Mouse (Mus musculus) midbrain, embryonic 13.5 days (tissue): ENCODE measurements at regions not wholly inside any gene's neighbourhood (a gene's known extent, or its start where the extent isn't known, plus 50 kb on each side); places are given as distances from the start of the nearest gene placed in this dataset.

Source experiments
- ATAC-seq: fragments of 200-750 bp; cut with Nextera tagmentation; 2 replicates; pipeline ENCODE4 v1.8.0; 2017; ENCODE audit warnings: mild to moderate bottlenecking, moderate TSS enrichment, moderate library complexity
- H3K27ac ChIP-seq: fragments of 300-500 bp; sonication (generic); 2 replicates; pipeline ENCODE4 v1.5.1; 2015; ENCODE audit warnings: inconsistent platforms, mild to moderate bottlenecking, moderate library complexity
- H3K27me3 ChIP-seq: fragments of 300-500 bp; sonication (generic); 2 replicates; pipeline ENCODE4 v1.6.1; 2015; ENCODE audit warnings: mild to moderate bottlenecking, inconsistent platforms
- H3K36me3 ChIP-seq: fragments of 300-500 bp; sonication (generic); 2 replicates; pipeline ENCODE4 v1.6.1; 2015; ENCODE audit warnings: mild to moderate bottlenecking, inconsistent platforms
- H3K4me1 ChIP-seq: fragments of 300-500 bp; sonication (generic); replicated peaks from 2 replicates; pipeline ENCODE4 v1.6.1; 2015; ENCODE audit warnings: inconsistent platforms
- H3K4me2 ChIP-seq: fragments of 300-500 bp; sonication (generic); replicated peaks from 2 replicates; pipeline ENCODE4 v1.6.1; 2015; ENCODE audit warnings: moderate library complexity, mild to moderate bottlenecking, inconsistent platforms
- H3K4me3 ChIP-seq: fragments of 300-500 bp; sonication (generic); replicated peaks from 2 replicates; pipeline ENCODE4 v1.5.1; 2015; ENCODE audit warnings: mild to moderate bottlenecking, inconsistent platforms
- H3K9ac ChIP-seq: fragments of 300-500 bp; sonication (generic); replicated peaks from 2 replicates; pipeline ENCODE4 v1.6.1; 2015; ENCODE audit warnings: mild to moderate bottlenecking, inconsistent platforms
- H3K9me3 ChIP-seq: fragments of 300-500 bp; sonication (generic); 2 replicates; pipeline ENCODE4 v1.6.1; 2016; ENCODE audit warnings: mild to moderate bottlenecking, inconsistent platforms
- WGBS: fragments of 180-500 bp; shearing (Covaris S2); methylation state at CpG from one replicate; pipeline ENCODE4 v1.1.7; 2015; 5-methylcytosine and 5-hydroxymethylcytosine counted together

DNA sequence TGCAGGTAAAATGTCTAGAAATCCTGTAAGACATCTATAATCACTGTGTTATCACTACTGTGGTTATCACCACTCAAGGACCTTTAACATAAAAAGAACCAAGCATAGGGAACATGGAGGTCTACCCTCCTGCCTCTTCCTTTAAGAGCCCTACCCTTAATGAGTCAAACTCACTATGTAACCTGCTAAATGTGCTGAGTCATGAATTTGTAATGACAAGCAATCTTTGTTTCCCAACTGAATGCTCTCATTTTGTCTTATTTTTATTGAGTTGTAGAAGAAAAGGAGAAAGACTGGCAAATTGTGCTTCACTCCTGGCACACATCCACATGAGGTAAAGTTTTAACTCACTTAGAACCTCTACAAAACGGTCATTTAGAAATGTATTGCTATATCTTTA is 301.8 kb upstream of the Rnf219 start:
- ATAC-seq: no peak
- no peaks in the 10 kb centered on the region for H3K27me3 ChIP-seq
- H3K27ac ChIP-seq: no peak overlapping the region
- peaks cover 8% of the 10 kb centered on the region for H3K4me1 ChIP-seq
- no peak overlapping the region for H3K4me2 ChIP-seq
- H3K4me3 ChIP-seq: no peak overlapping the region
- WGBS: 93% methylated on average over 1 of the region's 1 CpGs
- H3K36me3 ChIP-seq: no peaks in the 10 kb centered on the region
- no peak overlapping the region for H3K9ac ChIP-seq
- H3K9me3 ChIP-seq: no peaks in the 10 kb centered on the region

DNA sequence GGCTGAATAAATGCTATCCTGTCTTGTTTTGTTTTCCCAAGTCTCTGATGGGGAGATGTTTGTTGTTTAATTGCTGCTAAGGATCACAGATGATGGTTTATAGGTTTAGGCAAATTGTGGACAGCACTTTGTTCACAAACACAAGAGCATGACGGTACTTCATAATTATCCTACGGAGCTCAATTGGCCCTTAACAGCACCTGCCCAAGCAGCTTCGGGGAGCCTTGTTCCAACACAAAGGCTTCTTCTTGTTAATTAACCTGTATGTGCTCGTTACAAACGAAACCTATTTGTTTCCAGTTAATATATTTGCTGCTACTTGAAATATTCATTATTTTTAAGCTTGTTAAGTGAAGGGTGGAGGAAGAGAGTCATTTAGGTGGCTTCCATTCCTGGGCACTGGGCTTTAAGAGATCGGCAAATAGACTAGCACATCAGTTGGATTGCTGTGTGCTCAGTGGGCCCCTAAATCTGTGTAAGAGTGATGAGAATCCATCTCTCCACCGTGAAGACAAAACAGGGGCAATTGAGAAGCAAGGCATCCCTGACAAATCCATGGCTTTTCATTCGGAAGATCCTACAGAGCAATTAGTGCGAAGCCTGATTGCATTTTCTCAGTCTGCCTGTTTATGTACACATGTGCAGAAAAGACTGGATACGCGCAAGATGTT is 299.6 kb upstream of the Rnf219 start:
- H3K9me3 ChIP-seq: no peaks in the 10 kb centered on the region
- H3K4me1 ChIP-seq: no peaks in the 10 kb centered on the region
- ATAC-seq: no peak
- 64% methylated on average over 11 of the region's 11 CpGs for WGBS
- H3K9ac ChIP-seq: no peak overlapping the region
- no peak overlapping the region for H3K4me3 ChIP-seq
- no peak overlapping the region for H3K27ac ChIP-seq
- H3K4me2 ChIP-seq: no peak overlapping the region
- no peaks in the 10 kb centered on the region for H3K36me3 ChIP-seq
- H3K27me3 ChIP-seq: no peaks in the 10 kb centered on the region

- Histone ChIP-seq H3K9ac (no peak overlapping the region), H3K36me3 (no peaks in the 10 kb centered on the region), H3K4me2 (no peak overlapping the region), H3K9me3 (no peaks in the 10 kb centered on the region), H3K4me1 (no peaks in the 10 kb centered on the region), H3K4me3 (no peak overlapping the region), H3K27me3 (peaks cover 3% of the 10 kb centered on the region; the same call in 1 of the 2 replicates), H3K27ac (no peak overlapping the region)
- 86% methylated on average over 4 of the region's 4 CpGs for WGBS
- no peak for ATAC-seq
Observed at GRCm38 (mm10) chr14:104819106-104819505, 296.7 kb upstream of the Rnf219 start.

- no peaks in the 10 kb centered on the region for H3K9me3 ChIP-seq
- no peak overlapping the region for H3K9ac ChIP-seq
- no peaks in the 10 kb centered on the region for H3K4me1 ChIP-seq
- no peaks in the 10 kb centered on the region for H3K36me3 ChIP-seq
- no peak overlapping the region for H3K27ac ChIP-seq
- no peak overlapping the region for H3K4me2 ChIP-seq
- 31% methylated on average over 10 of the region's 10 CpGs for WGBS
- peaks cover 3% of the 10 kb centered on the region; the same call in 1 of the 2 replicates for H3K27me3 ChIP-seq
- peak; percentile 55; the same call in 1 of the 2 replicates for ATAC-seq
- no peak overlapping the region for H3K4me3 ChIP-seq
Observed at GRCm38 (mm10) chr14:104813977-104814584, 291.6 kb upstream of the Rnf219 start.

DNA sequence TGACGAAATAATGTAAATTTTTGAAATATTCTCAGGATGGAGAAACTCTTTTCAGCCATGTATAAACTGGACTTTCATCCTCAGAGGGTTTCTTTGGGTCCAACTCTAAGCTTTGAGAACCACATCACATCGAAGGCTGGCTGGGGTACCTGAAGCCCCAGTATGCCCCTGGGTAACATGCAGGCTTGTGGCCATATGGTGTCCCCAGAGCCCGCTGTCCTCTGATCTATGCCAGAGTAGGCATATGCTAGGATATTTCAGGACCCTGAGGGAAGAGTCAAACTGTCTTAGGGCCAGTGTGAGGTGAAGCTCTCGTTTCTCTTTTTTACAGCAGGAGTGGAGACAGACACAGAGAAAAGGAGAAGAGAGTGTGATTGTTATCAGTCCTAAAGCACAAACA is 289.6 kb upstream of the Rnf219 start:
- Histone ChIP-seq H3K4me3 (no peak overlapping the region), H3K36me3 (no peaks in the 10 kb centered on the region), H3K4me2 (no peak overlapping the region), H3K9me3 (no peaks in the 10 kb centered on the region), H3K4me1 (no peaks in the 10 kb centered on the region), H3K27ac (no peak overlapping the region), H3K27me3 (peaks cover 3% of the 10 kb centered on the region; the same call in 1 of the 2 replicates), H3K9ac (no peak overlapping the region)
- ATAC-seq: no peak
- WGBS: 78% methylated on average over 4 of the region's 4 CpGs

- no peaks in the 10 kb centered on the region for H3K36me3 ChIP-seq
- no peaks in the 10 kb centered on the region for H3K27me3 ChIP-seq
- no peak overlapping the region for H3K9ac ChIP-seq
- H3K27ac ChIP-seq: no peak overlapping the region
- no peaks in the 10 kb centered on the region for H3K4me1 ChIP-seq
- WGBS: 93% methylated on average over 10 of the region's 10 CpGs
- H3K4me3 ChIP-seq: no peak overlapping the region
- no peak for ATAC-seq
- no peak overlapping the region for H3K4me2 ChIP-seq
- no peaks in the 10 kb centered on the region for H3K9me3 ChIP-seq
Observed at GRCm38 (mm10) chr14:104805332-104805731, 282.9 kb upstream of the Rnf219 start.

DNA sequence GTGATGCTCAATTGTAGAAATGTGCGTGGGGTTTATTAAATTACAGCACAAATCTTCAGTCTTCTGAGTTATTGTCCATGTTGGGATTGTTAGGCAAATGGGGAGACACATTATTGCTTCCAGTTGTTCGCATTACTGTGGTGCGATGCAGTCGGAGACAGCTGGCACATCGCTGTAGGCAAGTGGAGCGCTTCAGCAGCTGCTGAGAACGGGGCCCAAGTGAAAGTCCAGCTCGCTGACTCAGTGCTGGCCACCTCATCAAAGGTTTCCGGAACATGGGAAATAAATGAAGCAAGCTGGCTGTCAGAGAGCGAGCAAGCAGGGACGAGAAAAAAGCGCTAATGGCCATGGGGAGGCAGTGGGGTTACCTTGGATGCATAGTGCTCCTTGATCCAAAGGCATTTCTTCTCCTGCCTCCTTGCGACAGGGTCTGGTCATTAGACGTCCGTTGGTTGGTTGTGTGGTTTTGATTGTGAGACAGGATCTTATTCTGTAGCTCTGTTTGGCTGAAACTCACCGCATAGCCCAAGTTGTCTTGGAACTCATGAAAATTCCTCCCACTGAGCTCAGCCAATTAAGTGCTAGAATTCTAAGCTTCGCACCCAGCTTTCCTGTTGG is 274.0 kb upstream of the Rnf219 start:
- H3K36me3 ChIP-seq: no peaks in the 10 kb centered on the region
- WGBS: 85% methylated on average over 17 of the region's 17 CpGs
- no peaks in the 10 kb centered on the region for H3K9me3 ChIP-seq
- no peaks in the 10 kb centered on the region for H3K4me1 ChIP-seq
- H3K4me2 ChIP-seq: no peak overlapping the region
- no peak overlapping the region for H3K4me3 ChIP-seq
- H3K9ac ChIP-seq: no peak overlapping the region
- ATAC-seq: no peak
- H3K27me3 ChIP-seq: no peaks in the 10 kb centered on the region
- no peak overlapping the region for H3K27ac ChIP-seq

DNA sequence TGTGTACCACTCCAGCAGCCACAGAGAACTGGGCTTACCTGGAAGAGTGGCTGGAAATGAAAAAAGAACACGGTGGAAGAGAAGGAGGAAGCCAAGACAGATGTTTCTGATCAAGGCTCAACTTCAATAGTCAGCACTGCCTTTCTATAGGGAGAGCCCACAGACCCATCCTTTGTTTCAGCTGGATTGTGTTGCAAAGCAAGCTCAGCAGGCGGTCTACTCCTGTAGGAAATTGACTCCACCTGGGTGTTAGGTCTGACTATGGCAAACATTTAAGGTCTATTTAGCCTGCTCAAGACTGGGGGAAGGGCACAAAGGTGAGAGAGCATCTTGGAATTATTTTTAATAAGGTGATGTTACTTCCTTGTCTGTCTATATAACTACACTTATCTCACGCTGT is 266.9 kb upstream of the Rnf219 start:
- Histone ChIP-seq H3K9ac (no peak overlapping the region), H3K4me1 (no peaks in the 10 kb centered on the region), H3K27me3 (no peaks in the 10 kb centered on the region; the same call in 1 of the 2 replicates), H3K36me3 (no peaks in the 10 kb centered on the region), H3K4me2 (no peak overlapping the region), H3K4me3 (no peak overlapping the region), H3K27ac (no peak overlapping the region), H3K9me3 (no peaks in the 10 kb centered on the region)
- no peak for ATAC-seq
- 45% methylated on average over 3 of the region's 3 CpGs for WGBS

DNA sequence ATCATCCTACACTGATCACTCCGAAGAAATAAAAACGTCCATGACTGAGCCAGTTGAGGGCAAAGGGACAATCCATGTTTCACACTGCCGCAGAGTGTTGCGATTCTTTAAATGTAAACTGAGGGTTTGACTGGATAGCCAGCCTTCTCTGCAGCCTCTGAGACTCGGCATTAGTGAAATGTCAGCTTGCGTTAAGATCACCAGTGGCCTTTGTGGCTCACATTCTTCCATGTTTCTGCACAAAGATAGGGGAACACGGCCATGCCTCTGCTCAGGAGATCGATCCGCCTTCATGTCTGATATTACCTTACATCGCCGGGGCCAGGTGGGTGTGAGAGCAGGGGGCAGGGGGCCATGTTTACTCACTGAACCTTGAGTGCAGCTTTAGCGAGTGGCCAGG is 262.6 kb upstream of the Rnf219 start:
- ATAC-seq: no peak
- H3K4me1 ChIP-seq: no peaks in the 10 kb centered on the region
- no peaks in the 10 kb centered on the region for H3K9me3 ChIP-seq
- no peaks in the 10 kb centered on the region for H3K36me3 ChIP-seq
- no peak overlapping the region for H3K9ac ChIP-seq
- H3K27ac ChIP-seq: no peak overlapping the region
- no peaks in the 10 kb centered on the region; the same call in 1 of the 2 replicates for H3K27me3 ChIP-seq
- no peak overlapping the region for H3K4me3 ChIP-seq
- WGBS: 71% methylated on average over 12 of the region's 12 CpGs
- no peak overlapping the region for H3K4me2 ChIP-seq

DNA sequence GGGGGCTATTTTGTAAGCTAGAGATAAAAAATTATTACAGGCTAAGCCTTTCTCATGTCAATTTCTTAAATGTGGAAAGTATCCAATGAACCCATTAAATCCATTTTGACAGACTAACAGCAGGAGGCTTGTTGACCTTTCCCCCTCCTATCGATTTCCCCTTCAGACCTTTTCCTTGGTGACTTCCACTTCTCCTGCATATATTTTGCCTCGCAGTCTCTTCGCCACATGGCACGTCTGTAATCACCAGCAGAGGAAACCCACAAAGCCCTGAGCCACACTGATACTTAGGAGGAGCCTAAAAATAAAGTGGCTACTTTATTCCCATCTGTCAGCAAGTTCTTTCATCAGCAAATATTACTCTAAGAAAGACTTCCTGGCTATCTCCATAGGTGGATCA is 247.5 kb upstream of the Rnf219 start:
- no peak overlapping the region for H3K9ac ChIP-seq
- H3K4me1 ChIP-seq: 0 out of 2 replicates have a peak, but pooled peaks cover 3% of the 10 kb centered on the region
- no peak overlapping the region for H3K4me3 ChIP-seq
- H3K9me3 ChIP-seq: no peaks in the 10 kb centered on the region
- no peak overlapping the region for H3K27ac ChIP-seq
- WGBS: 33% methylated on average over 4 of the region's 4 CpGs
- no peak overlapping the region for H3K4me2 ChIP-seq
- no peak for ATAC-seq
- no peaks in the 10 kb centered on the region for H3K27me3 ChIP-seq
- no peaks in the 10 kb centered on the region for H3K36me3 ChIP-seq

- WGBS: 75% methylated on average over 3 of the region's 3 CpGs
- Histone ChIP-seq H3K4me3 (no peak overlapping the region), H3K9ac (no peak overlapping the region), H3K36me3 (no peaks in the 10 kb centered on the region), H3K27me3 (no peaks in the 10 kb centered on the region), H3K4me1 (no peaks in the 10 kb centered on the region), H3K9me3 (no peaks in the 10 kb centered on the region), H3K4me2 (no peak overlapping the region), H3K27ac (no peak overlapping the region)
- no peak for ATAC-seq
Observed at GRCm38 (mm10) chr14:104734213-104734612, 211.8 kb upstream of the Rnf219 start.

GRCm38 (mm10) chr14:104732036-104732435 is 209.6 kb upstream of the Rnf219 start:
- no peaks in the 10 kb centered on the region for H3K27me3 ChIP-seq
- H3K36me3 ChIP-seq: no peaks in the 10 kb centered on the region
- H3K4me2 ChIP-seq: no peak overlapping the region
- H3K9me3 ChIP-seq: no peaks in the 10 kb centered on the region
- H3K4me3 ChIP-seq: no peak overlapping the region
- H3K9ac ChIP-seq: no peak overlapping the region
- no peak for ATAC-seq
- 13% methylated on average over 1 of the region's 1 CpGs for WGBS
- no peak overlapping the region for H3K27ac ChIP-seq
- no peaks in the 10 kb centered on the region for H3K4me1 ChIP-seq
